Mouse (Mus musculus) kidney, postnatal 0 days (tissue): ENCODE measurements at regions not wholly inside any gene's neighbourhood (a gene's known extent, or its start where the extent isn't known, plus 50 kb on each side); places are given as distances from the start of the nearest gene placed in this dataset.

Source experiments
- ATAC-seq: fragments of 200-750 bp; cut with Nextera tagmentation; replicated peaks from 2 replicates; pipeline ENCODE4 v1.8.0; 2017; ENCODE audit warnings: low read depth, moderate number of reproducible peaks, moderate TSS enrichment, moderate library complexity; ENCODE audit not compliant: low FRiP score
- DNase-seq: peaks from one replicate; pipeline ENCODE4 v3.0.0-alpha.2; 2016; ENCODE audit warnings: low spot score
- H3K27ac ChIP-seq: fragments of 300-500 bp; sonication (generic); 2 replicates; pipeline ENCODE4 v1.5.1; 2014; ENCODE audit warnings: mild to moderate bottlenecking
- H3K27me3 ChIP-seq: fragments of 300-500 bp; sonication (generic); 2 replicates; pipeline ENCODE4 v1.6.1; 2014; ENCODE audit warnings: low read length, mixed read lengths; ENCODE audit not compliant: insufficient read depth
- H3K36me3 ChIP-seq: fragments of 300-500 bp; sonication (generic); 2 replicates; pipeline ENCODE4 v1.6.1; 2014; ENCODE audit warnings: low read length, mixed read lengths; ENCODE audit not compliant: insufficient read depth
- H3K4me1 ChIP-seq: fragments of 300-500 bp; sonication (generic); replicated peaks from 2 replicates; pipeline ENCODE4 v1.6.1; 2014; ENCODE audit warnings: antibody characterized with exemption, low read length, mixed read lengths; ENCODE audit not compliant: insufficient read depth
- H3K4me2 ChIP-seq: fragments of 300-500 bp; sonication (generic); 2 replicates; pipeline ENCODE4 v1.6.1; 2014; ENCODE audit warnings: mild to moderate bottlenecking, low read length, moderate library complexity, mixed read lengths
- H3K4me3 ChIP-seq: fragments of 300-500 bp; sonication (generic); replicated peaks from 2 replicates; pipeline ENCODE4 v1.5.1; 2014; ENCODE audit warnings: low read depth, low read length
- H3K9ac ChIP-seq: fragments of 300-500 bp; sonication (generic); 2 replicates; pipeline ENCODE4 v1.6.1; 2014; ENCODE audit warnings: low read depth, low read length
- H3K9me3 ChIP-seq: fragments of 300-500 bp; sonication (generic); replicated peaks from 2 replicates; pipeline ENCODE4 v1.6.1; 2016; ENCODE audit warnings: low read length, inconsistent platforms, mixed read lengths
- CTCF ChIP-seq: IDR thresholded peaks from 2 replicates; pipeline ENCODE4 v1.5.1; 2016; ENCODE audit warnings: antibody characterized with exemption, low read depth, mild to moderate bottlenecking, moderate library complexity
- WGBS: fragments of 180-500 bp; shearing (Covaris S2); extraction: QIAGEN DNeasy Blood & Tissue Kit; methylation state at CpG from one replicate; pipeline ENCODE4 v1.1.7; 2014; 5-methylcytosine and 5-hydroxymethylcytosine counted together

GRCm38 (mm10) chr9:41488046-41488445 lies 326.5 kb upstream of the Ubash3b start:
- 82% methylated on average over 2 of the region's 2 CpGs for WGBS
- H3K4me1 ChIP-seq, result no peaks in the 10 kb centered on the region
- H3K9me3 ChIP-seq, result no peaks in the 10 kb centered on the region
- H3K4me2 ChIP-seq, result no peak overlapping the region
- ATAC-seq (no peak), DNase-seq (no peak)
- H3K9ac ChIP-seq, result no peak overlapping the region
- H3K4me3 ChIP-seq, result no peak overlapping the region
- no peaks in the 10 kb centered on the region for H3K27me3 ChIP-seq
- no peak for TF ChIP-seq CTCF
- H3K27ac ChIP-seq, result no peak overlapping the region
- no peaks in the 10 kb centered on the region for H3K36me3 ChIP-seq

- Histone ChIP-seq H3K4me3 (no peak overlapping the region), H3K9ac (no peak overlapping the region), H3K27me3 (no peaks in the 10 kb centered on the region), H3K4me1 (no peaks in the 10 kb centered on the region), H3K27ac (no peak overlapping the region), H3K9me3 (no peaks in the 10 kb centered on the region), H3K36me3 (no peaks in the 10 kb centered on the region), H3K4me2 (no peak overlapping the region)
- TF ChIP-seq CTCF, result no peak
- ATAC-seq (no peak), DNase-seq (no peak)
- 96% methylated on average over 3 of the region's 3 CpGs for WGBS
Observed at GRCm38 (mm10) chr9:41483218-41483617, 321.7 kb upstream of the Ubash3b start.

- Histone ChIP-seq H3K27me3 (no peaks in the 10 kb centered on the region), H3K9ac (no peak overlapping the region), H3K4me1 (no peaks in the 10 kb centered on the region), H3K9me3 (no peaks in the 10 kb centered on the region), H3K4me3 (no peak overlapping the region), H3K36me3 (no peaks in the 10 kb centered on the region), H3K27ac (no peak overlapping the region), H3K4me2 (no peak overlapping the region)
- TF ChIP-seq CTCF, result no peak
- WGBS, result 91% methylated on average over 6 of the region's 6 CpGs
- no peak for ATAC-seq
- no peak for DNase-seq
Observed at GRCm38 (mm10) chr9:41481611-41482266, 320.2 kb upstream of the Ubash3b start.

- H3K9ac ChIP-seq, result no peak overlapping the region
- no peaks in the 10 kb centered on the region for H3K9me3 ChIP-seq
- no peak overlapping the region for H3K4me2 ChIP-seq
- DNase-seq, result peak; percentile 83
- 0 out of 2 replicates have a peak, but pooled peaks cover under 1% of the 10 kb centered on the region for H3K4me1 ChIP-seq
- no peaks in the 10 kb centered on the region for H3K27me3 ChIP-seq
- H3K27ac ChIP-seq, result no peak overlapping the region
- no peaks in the 10 kb centered on the region for H3K36me3 ChIP-seq
- no peak overlapping the region for H3K4me3 ChIP-seq
- ATAC-seq, result no peak
- TF ChIP-seq CTCF, result no peak
- WGBS, result 52% methylated on average over 13 of the region's 13 CpGs
Observed at GRCm38 (mm10) chr9:41479854-41480749, 318.6 kb upstream of the Ubash3b start.

GRCm38 (mm10) chr9:41479085-41479484 lies 317.6 kb upstream of the Ubash3b start:
- Histone ChIP-seq H3K27ac (no peak overlapping the region), H3K9me3 (no peaks in the 10 kb centered on the region), H3K4me1 (peaks cover 10% of the 10 kb centered on the region; the same call in 1 of the 2 replicates), H3K27me3 (no peaks in the 10 kb centered on the region), H3K4me2 (no peak overlapping the region), H3K9ac (no peak overlapping the region), H3K4me3 (no peak overlapping the region), H3K36me3 (no peaks in the 10 kb centered on the region)
- 96% methylated on average over 5 of the region's 5 CpGs for WGBS
- no peak for TF ChIP-seq CTCF
- DNase-seq (no peak), ATAC-seq (no peak)

- H3K27me3 ChIP-seq, result no peaks in the 10 kb centered on the region
Observed at GRCm38 (mm10) chr9:41478106-41478848, 316.8 kb upstream of the Ubash3b start.

More at GRCm38 (mm10) chr9:41478106-41478848, 316.8 kb upstream of the Ubash3b start:
- no peak overlapping the region for H3K4me2 ChIP-seq
- no peak overlapping the region for H3K9ac ChIP-seq
- H3K27ac ChIP-seq, result no peak overlapping the region
- H3K36me3 ChIP-seq, result no peaks in the 10 kb centered on the region
- H3K4me1 ChIP-seq, result peaks cover 10% of the 10 kb centered on the region; the same call in 1 of the 2 replicates
- no peaks in the 10 kb centered on the region for H3K9me3 ChIP-seq
- 92% methylated on average over 7 of the region's 7 CpGs for WGBS
- peak; percentile 46 for TF ChIP-seq CTCF
- no peak for DNase-seq
- no peak for ATAC-seq
- H3K4me3 ChIP-seq, result no peak overlapping the region
